Mouse (Mus musculus) cerebellum, postnatal 25 days (tissue): ENCODE data around the gene Fam168a.

ENCODE experiments used
- DNase-seq, 2 experiments: peaks; one replicate each; pipeline ENCODE4 v3.0.0; 2021; ENCODE audit warnings: mixed read lengths in 2 of 2

Fam168a gene

GRCm38 (mm10) chr7:100706143-100706841, at the start of gene Fam168a:
TSS of gene Fam168a (plus strand) at chr7:100706635.
- DNase-seq = peak; percentile 93 to 98

- DNase-seq = peak in 1 of 2 experiments; percentile 34
These were observed 49.7 kb upstream of the Fam168a start for GRCm38 (mm10) chr7:100656739-100657138.

GRCm38 (mm10) chr7:100658093-100658578, 48.3 kb upstream of the Fam168a start:
- no peak for DNase-seq

- no peak for DNase-seq
These were observed 45.2 kb upstream of the Fam168a start for GRCm38 (mm10) chr7:100661264-100661663.

- DNase-seq = no peak
These were observed 44.2 kb upstream of the Fam168a start, which contains the start of gene Plekhb1 for GRCm38 (mm10) chr7:100662231-100662630. TSS of gene Plekhb1 (minus strand) at chr7:100662414.

- peak; percentile 85 to 92 for DNase-seq
These were observed 43.2 kb upstream of the Fam168a start for GRCm38 (mm10) chr7:100663190-100663589.

GRCm38 (mm10) chr7:100663729-100664304, 42.6 kb upstream of the Fam168a start:
- DNase-seq = no peak

GRCm38 (mm10) chr7:100670646-100671045, 35.8 kb upstream of the Fam168a start:
- DNase-seq = no peak

GRCm38 (mm10) chr7:100673452-100673851, 33.0 kb upstream of the Fam168a start:
- no peak for DNase-seq

- DNase-seq = no peak
These were observed 31.5 kb upstream of the Fam168a start for GRCm38 (mm10) chr7:100674941-100675340.

GRCm38 (mm10) chr7:100678052-100678451, 28.4 kb upstream of the Fam168a start:
- DNase-seq = no peak

GRCm38 (mm10) chr7:100678948-100679880, 27.2 kb upstream of the Fam168a start:
- DNase-seq = no peak

GRCm38 (mm10) chr7:100681132-100681531, 25.3 kb upstream of the Fam168a start:
- DNase-seq = no peak

- no peak for DNase-seq
These were observed 23.2 kb upstream of the Fam168a start for GRCm38 (mm10) chr7:100683241-100683640.

GRCm38 (mm10) chr7:100684081-100684480, 22.4 kb upstream of the Fam168a start:
- DNase-seq = no peak

GRCm38 (mm10) chr7:100684538-100684937, 21.9 kb upstream of the Fam168a start:
- peak; percentile 37 to 68 for DNase-seq

GRCm38 (mm10) chr7:100685061-100686030, 21.1 kb upstream of the Fam168a start:
- peak; percentile 85 to 91 for DNase-seq

GRCm38 (mm10) chr7:100688471-100688870, 18.0 kb upstream of the Fam168a start:
- DNase-seq = no peak

GRCm38 (mm10) chr7:100693199-100693598, 13.2 kb upstream of the Fam168a start:
- no peak for DNase-seq

- no peak for DNase-seq
These were observed 6.4 kb upstream of the Fam168a start for GRCm38 (mm10) chr7:100699771-100700770.
